Mouse (Mus musculus) thymus, adult 2 months (tissue): ENCODE results near the gene Cldn4. TPM values are rescaled to one million over a fixed set of nuclear protein-coding genes. Genes with fewer than 3 reads are reported as not detected.

ENCODE experiments used
- DNase-seq: peaks from one replicate; pipeline ENCODE4 v3.0.0; 2021
- H3K27ac ChIP-seq: fragments of 200-500 bp; 2 replicates; pipeline ENCODE4 v1.5.1; 2012; ENCODE audit warnings: low read length, control low read depth; ENCODE audit not compliant: control insufficient read depth, insufficient read depth
- H3K27me3 ChIP-seq: fragments of 200-500 bp; 2 replicates; pipeline ENCODE4 v1.6.1; 2012; ENCODE audit warnings: mild to moderate bottlenecking, low read length, moderate library complexity, mixed read lengths; ENCODE audit not compliant: control insufficient read depth, insufficient read depth
- H3K36me3 ChIP-seq: fragments of 200-500 bp; 2 replicates; pipeline ENCODE4 v1.6.1; 2012; ENCODE audit warnings: mild to moderate bottlenecking, low read length, moderate library complexity; ENCODE audit not compliant: control insufficient read depth, insufficient read depth
- H3K4me1 ChIP-seq: fragments of 200-500 bp; replicated peaks from 2 replicates; pipeline ENCODE4 v1.6.1; 2012; ENCODE audit warnings: low read length; ENCODE audit not compliant: control insufficient read depth, insufficient read depth
- H3K4me3 ChIP-seq: fragments of 200-500 bp; 2 replicates; pipeline ENCODE4 v1.5.1; 2012; ENCODE audit warnings: mild to moderate bottlenecking, low read length, control low read depth, moderate library complexity; ENCODE audit not compliant: control insufficient read depth, insufficient read depth
- CTCF ChIP-seq: fragments of 200-500 bp; IDR thresholded peaks from 2 replicates; pipeline ENCODE4 v1.5.1; 2012; ENCODE audit warnings: mild to moderate bottlenecking, control low read depth, low read length, moderate library complexity, borderline replicate concordance; ENCODE audit not compliant: control insufficient read depth, poor library complexity, insufficient read depth; ENCODE audit errors: extremely low read depth
- POLR2A ChIP-seq: fragments of 200-500 bp; IDR thresholded peaks from 2 replicates; pipeline ENCODE4 v1.6.1; 2012; ENCODE audit warnings: mild to moderate bottlenecking, low read length, control low read depth, moderate library complexity; ENCODE audit not compliant: control insufficient read depth, poor library complexity, insufficient read depth; ENCODE audit errors: extremely low read depth
- WGBS: fragments of 180-500 bp; shearing (Covaris S2); methylation state at CpG from one replicate; pipeline ENCODE4 v1.1.7; 2018; 5-methylcytosine and 5-hydroxymethylcytosine counted together
- polyA plus RNA-seq: library from polyadenylated mRNA; depleted of rRNA; stranded (reverse); fragments of >200 nt; gene quantifications from 2 replicates; pipeline ENCODE4 v1.2.3, GENCODE M21; 2012

Cldn4 gene
- polyA plus RNA-seq, 1 experiment = 57.8 TPM

GRCm38 (mm10) chr5:134963546-134963945 is 16.8 kb upstream of the Cldn4 start:
- Histone ChIP-seq H3K4me3 (no peak overlapping the region), H3K27me3 (no peaks in the 10 kb centered on the region), H3K36me3 (no peaks in the 10 kb centered on the region), H3K4me1 (peaks cover 35% of the 10 kb centered on the region), H3K27ac (no peak overlapping the region)
- no peak for DNase-seq
- TF ChIP-seq POLR2A = no peak
- TF ChIP-seq CTCF = no peak
- WGBS = 78% methylated on average over 5 of the region's 5 CpGs

DNA sequence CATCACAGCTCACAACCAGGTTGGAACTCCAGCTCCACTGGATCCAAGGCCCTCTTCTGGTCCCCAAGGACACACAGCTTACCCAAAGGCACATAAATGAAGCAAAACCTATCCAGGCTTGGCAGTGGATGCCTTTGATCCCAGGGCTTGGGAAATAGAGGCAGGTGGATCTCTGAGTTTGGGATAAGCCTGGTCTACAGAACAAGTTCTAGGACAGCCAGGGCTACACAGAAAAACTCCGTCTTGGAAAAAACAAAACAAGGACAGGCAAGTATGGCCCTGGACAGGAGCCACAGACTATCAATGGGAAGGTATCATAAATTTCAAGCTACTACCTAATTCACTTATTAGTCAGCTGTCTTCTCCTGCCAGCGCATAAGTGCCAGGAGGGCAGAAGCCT is 14.8 kb upstream of the Cldn4 start:
- Histone ChIP-seq H3K4me1 (peaks cover 47% of the 10 kb centered on the region), H3K36me3 (no peaks in the 10 kb centered on the region), H3K27ac (no peak overlapping the region), H3K4me3 (no peak overlapping the region), H3K27me3 (no peaks in the 10 kb centered on the region)
- TF ChIP-seq POLR2A (no peak), CTCF (no peak)
- WGBS = 94% methylated on average over 2 of the region's 2 CpGs
- DNase-seq = no peak

DNA sequence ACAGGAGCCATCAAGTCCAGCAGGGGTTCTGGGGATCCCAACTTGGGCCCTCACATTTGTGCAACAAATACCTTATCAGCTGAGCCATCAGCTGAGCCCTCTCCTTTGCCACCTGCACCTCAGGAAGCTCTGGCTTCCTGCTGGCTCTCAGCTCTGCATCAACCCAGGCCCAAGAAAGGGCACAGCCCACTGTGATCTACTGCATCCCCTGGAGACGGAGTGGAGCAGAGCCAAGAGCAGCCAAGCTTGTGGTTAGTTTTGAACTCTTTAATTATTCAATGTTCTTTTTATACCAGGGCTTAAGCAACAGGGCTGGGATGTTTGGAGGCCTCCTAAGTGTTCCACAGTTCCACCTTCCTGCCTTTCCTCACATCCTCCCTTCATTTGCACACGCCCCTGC is 13.7 kb upstream of the Cldn4 start:
- Histone ChIP-seq H3K4me1 (peaks cover 40% of the 10 kb centered on the region), H3K27me3 (no peaks in the 10 kb centered on the region), H3K4me3 (no peak overlapping the region), H3K36me3 (no peaks in the 10 kb centered on the region), H3K27ac (peak overlapping the region; percentile 54; the same call in 1 of the 2 replicates)
- DNase-seq = peak; percentile 43
- 16% methylated on average over 2 of the region's 2 CpGs for WGBS
- no peak for TF ChIP-seq CTCF
- no peak for TF ChIP-seq POLR2A

DNA sequence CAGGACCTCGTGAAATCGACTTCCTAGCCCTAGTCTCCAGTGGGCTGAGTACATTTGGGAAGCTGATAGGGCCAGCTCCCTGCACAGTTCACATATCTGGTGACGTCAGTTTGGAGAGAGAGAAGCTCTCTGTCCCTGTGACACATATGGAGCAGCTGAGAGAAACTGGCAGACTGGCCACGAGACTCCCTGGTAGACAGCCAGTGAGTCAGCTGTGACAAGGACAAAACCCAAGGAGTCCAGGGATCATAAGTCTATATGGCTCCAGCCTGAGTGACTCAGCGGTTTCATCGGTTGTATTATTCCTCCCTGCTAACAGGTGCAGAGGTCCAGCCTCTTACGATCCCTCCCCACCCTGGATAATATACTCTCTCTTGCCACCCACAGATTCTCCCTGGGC is 12.4 kb upstream of the Cldn4 start:
- Histone ChIP-seq H3K27ac (0 out of 2 replicates have a peak overlapping the region, but pooled peaks have one; percentile 31), H3K4me3 (no peak overlapping the region), H3K36me3 (no peaks in the 10 kb centered on the region), H3K27me3 (no peaks in the 10 kb centered on the region), H3K4me1 (peaks cover 40% of the 10 kb centered on the region)
- DNase-seq = no peak
- 67% methylated on average over 7 of the region's 7 CpGs for WGBS
- TF ChIP-seq POLR2A (no peak), CTCF (no peak)

DNA sequence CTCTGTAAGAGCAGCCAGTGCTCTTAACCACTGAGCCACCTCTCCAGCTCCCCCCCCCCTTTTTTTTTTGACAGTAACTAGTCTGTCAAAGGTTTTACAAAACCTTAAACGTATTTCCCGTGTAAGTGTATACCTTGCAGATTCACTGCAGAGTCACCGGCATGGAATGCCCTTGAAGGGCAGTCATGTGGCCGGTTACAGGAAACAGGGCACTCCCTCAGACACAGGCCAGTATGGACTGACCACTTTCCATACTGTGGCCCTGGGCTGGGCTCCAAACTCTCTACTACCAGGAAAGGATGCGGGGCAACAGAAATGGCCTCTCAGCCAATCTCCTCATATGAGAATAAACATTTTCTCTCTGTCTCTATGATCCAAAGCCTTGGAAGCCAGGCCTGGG is 8.8 kb upstream of the Cldn4 start:
- DNase-seq = no peak
- H3K4me3 ChIP-seq = no peak overlapping the region
- 90% methylated on average over 5 of the region's 5 CpGs for WGBS
- peaks cover 49% of the 10 kb centered on the region for H3K4me1 ChIP-seq
- no peaks in the 10 kb centered on the region for H3K27me3 ChIP-seq
- H3K36me3 ChIP-seq = no peaks in the 10 kb centered on the region
- TF ChIP-seq CTCF (no peak), POLR2A (no peak)
- H3K27ac ChIP-seq = no peak overlapping the region

- Histone ChIP-seq H3K27me3 (no peaks in the 10 kb centered on the region), H3K27ac (peak overlapping the region; percentile 42; the same call in 1 of the 2 replicates), H3K4me1 (peaks cover 49% of the 10 kb centered on the region), H3K4me3 (peak overlapping the region; percentile 6), H3K36me3 (no peaks in the 10 kb centered on the region)
- WGBS = 9% methylated on average over 19 of the region's 19 CpGs
- peak; percentile 60 for DNase-seq
- TF ChIP-seq CTCF (no peak), POLR2A (no peak)
Measured at GRCm38 (mm10) chr5:134951053-134951884, 4.5 kb upstream of the Cldn4 start.
